Mouse (Mus musculus) layer of hippocampus, adult 9-10 months (tissue): ENCODE measurements around the gene Mtor.

ENCODE experiments used
- DNase-seq: peaks from one replicate; pipeline ENCODE4 v3.0.0; 2022; ENCODE audit warnings: low spot score

The Mtor gene

GRCm38 (mm10) chr4:148596731-148597130 lies 148.3 kb downstream of the Mtor start:
- no peak for DNase-seq

GRCm38 (mm10) chr4:148598826-148599225 lies 150.4 kb downstream of the Mtor start:
- DNase-seq = no peak

- DNase-seq = no peak
These were observed 151.9 kb downstream of the Mtor start for GRCm38 (mm10) chr4:148600316-148600715.

GRCm38 (mm10) chr4:148601871-148602270 lies 153.5 kb downstream of the Mtor start:
- no peak for DNase-seq

- no peak for DNase-seq
These were observed 154.1 kb downstream of the Mtor start, which contains the start of gene Masp2 for GRCm38 (mm10) chr4:148602357-148603120. Gene Masp2, plus strand, starts transcription at chr4:148602554.

- no peak for DNase-seq
These were observed 155.1 kb downstream of the Mtor start for GRCm38 (mm10) chr4:148603376-148604139.

GRCm38 (mm10) chr4:148604141-148604540 lies 155.7 kb downstream of the Mtor start:
- no peak for DNase-seq

GRCm38 (mm10) chr4:148604541-148605165 lies 156.2 kb downstream of the Mtor start:
- DNase-seq = no peak
